Mouse (Mus musculus): Measurements from ENCODE around the gene Mtor.

The Mtor gene

GRCm38 (mm10) chr4:148595916-148596315, 147.5 kb downstream of the Mtor start:
- no peak for DNase-seq (ENCODE audit: low spot score in 2 of 2)

DNA sequence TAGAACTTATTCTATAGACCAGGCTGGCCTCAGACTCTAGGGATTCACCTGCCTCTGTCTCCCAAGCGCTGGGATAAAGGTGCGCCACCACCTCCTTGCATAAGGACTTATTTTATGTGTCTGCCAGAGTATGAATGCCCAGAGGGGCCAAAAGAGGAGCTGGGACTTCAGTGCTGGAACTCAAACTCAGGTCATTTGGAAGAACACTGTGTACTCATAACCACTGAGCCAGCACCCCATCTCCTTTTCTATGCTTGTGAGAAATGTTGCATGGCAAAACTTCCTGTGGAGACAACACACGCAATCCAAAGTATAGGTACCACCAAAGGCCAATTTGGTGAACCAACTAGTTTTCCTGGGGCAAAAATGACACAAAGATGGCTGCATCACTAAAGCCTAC, 148.3 kb downstream of the Mtor start:
- no peak for DNase-seq (ENCODE audit: low spot score in 2 of 2)

- DNase-seq (ENCODE audit: low spot score in 2 of 2) = no peak
These were observed 150.4 kb downstream of the Mtor start for GRCm38 (mm10) chr4:148598826-148599225.

DNA sequence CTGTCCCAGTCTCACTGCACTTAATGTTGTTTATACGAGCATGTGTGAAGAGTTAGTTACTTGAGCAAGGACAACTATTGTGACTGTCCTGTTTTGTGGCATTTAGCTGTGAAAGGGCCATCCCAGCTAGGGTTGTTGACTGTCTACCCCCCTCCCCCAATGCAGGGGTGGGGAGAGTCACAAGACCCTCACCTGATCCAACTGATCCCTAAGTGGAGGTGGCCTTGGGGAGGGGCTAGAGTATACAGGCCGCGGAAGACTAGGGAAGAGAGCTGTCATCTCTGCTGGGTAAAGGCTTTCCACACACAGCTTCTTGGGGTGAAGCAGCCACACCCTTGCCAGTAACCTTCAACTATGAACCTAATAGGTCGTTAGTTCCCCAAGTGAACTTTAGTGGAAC, 151.9 kb downstream of the Mtor start:
- DNase-seq (ENCODE audit: low spot score in 2 of 2) = no peak

DNA sequence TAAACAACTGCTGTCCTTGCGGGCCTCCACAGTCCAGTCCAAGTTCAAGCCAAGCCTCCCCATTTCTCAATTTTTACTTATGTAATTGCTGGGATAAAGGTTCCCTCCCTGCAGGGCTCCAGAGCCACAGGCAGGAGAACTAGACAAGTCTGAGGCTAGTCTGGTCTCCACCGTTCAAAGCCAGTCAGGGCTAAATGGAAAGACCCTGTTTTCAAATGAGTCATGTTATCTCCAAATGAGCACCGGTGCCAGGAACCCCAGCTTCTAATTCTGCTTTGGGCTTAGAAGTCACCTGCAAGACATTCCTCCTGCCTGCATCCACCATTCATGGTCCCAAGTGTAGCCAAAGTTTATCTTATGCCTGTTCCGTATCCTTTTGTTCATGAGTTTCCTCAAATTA, 153.5 kb downstream of the Mtor start:
- no peak for DNase-seq (ENCODE audit: low spot score in 2 of 2)

DNA sequence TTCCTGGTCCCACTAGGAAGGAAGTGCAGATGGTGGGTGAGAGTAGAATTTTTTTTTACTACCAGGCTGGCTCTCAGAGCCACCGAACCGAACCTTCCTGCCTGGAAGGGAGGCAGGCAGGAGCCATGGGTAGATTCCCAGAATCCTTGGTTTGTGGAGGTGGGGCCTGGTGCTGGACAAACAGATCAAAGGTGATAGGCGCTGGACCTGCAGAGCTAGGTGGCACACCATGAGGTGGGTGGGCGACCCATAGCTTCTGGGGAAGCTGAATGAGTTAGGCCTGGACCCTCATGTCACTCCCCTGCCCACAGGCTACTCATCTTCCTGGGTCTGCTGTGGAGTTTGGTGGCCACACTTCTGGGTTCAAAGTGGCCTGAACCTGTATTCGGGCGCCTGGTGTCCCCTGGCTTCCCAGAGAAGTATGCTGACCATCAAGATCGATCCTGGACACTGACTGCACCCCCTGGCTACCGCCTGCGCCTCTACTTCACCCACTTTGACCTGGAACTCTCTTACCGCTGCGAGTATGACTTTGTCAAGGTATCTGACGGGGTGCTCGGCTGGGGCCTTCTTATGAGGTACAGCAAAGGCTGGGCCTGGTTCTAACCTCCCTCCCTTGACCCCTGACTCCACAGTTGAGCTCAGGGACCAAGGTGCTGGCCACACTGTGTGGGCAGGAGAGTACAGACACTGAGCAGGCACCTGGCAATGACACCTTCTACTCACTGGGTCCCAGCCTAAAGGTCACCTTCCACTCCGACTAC, 154.1 kb downstream of the Mtor start, which contains the start of gene Masp2:
TSS of gene Masp2 (plus strand) at position 198 of the 764 bp plus-strand sequence.
- no peak for DNase-seq (ENCODE audit: low spot score in 2 of 2)

- DNase-seq (ENCODE audit: low spot score in 2 of 2) = peak in 1 of 2 experiments; percentile 26
These were observed 155.1 kb downstream of the Mtor start for GRCm38 (mm10) chr4:148603376-148604139.

DNA sequence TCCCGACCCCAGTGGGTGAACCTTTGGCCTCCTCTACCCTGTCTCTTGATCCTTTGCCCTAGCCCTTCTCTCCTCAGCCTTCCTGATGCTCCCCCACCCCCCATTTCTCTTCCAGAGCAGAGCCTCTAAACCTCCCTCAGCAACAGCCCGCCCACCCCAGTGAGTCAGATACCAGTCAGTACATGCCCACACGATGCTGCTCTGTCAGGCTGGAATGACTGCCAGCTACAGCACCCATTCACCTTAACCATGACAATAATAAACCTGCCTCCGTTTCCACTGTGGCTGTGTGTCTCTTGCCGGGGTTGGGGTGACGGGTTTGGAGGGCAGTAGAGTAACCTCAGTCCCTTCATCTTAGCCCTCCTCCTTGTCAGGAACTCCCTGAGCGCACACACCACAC, 155.7 kb downstream of the Mtor start:
- DNase-seq (ENCODE audit: low spot score in 2 of 2) = peak; percentile 35 to 41

DNA sequence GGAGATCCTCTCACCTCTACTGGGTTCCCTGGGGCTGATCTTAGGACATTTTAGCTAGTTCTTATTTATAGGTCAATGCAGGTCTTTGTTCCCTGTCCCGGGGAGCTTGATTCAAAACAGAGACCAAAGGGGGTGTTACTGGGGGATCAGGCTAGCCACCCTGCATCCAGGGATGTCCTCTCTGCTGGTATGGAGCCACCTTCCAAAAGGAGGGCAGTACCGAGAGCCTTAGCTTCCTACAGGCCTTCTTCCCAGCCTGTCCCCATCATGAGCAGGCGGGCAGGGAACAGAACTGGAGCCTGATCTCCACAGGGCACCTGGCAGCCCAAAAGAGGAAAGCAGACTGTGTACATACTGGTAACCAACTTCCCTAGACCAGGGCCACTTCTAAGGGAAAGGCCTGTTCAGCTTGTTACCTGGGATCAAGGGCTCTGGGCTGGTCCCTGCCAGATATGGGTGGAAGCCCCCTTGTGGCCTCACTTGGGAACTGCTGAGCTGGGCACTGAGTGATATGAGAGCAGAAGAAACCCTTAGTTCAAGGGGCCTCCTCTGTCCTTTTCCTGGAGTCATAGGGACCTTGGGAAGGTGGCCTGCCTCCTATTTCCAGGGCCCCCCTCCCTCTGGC, 156.2 kb downstream of the Mtor start:
- DNase-seq (ENCODE audit: low spot score in 2 of 2) = peak; percentile 44 to 64
